Mouse (Mus musculus) thymus, postnatal 10 days (tissue): ENCODE data around the gene 1700013G24Rik.
A peak's percentile ranks its signal among the peaks of the same experiment; 100 is the strongest.

Experiments used
- DNase-seq, 2 experiments: peaks; one replicate each; pipeline ENCODE4 v3.0.0; 2021; ENCODE audit warnings: low spot score in 2 of 2

1700013G24Rik gene

DNA sequence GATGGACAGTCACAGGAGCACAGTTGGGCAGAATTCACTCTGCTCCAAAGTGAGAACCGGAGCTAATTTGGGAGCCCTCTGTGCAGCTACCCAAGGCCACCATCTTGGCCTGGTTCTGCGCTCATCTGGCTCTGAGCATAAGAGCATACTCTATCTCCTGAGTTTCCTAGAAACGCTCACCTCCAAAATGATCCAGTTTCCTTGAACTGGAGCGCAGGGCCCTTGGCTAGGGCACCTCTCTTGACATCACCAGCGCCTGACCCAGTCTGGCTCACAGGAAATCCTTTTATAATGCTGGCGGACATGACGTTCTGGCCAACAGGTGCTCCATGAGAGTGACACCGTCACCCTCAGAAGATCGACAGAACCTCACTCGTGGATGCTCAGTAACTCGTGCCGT lies 3.5 kb downstream of the 1700013G24Rik start:
- no peak for DNase-seq

DNA sequence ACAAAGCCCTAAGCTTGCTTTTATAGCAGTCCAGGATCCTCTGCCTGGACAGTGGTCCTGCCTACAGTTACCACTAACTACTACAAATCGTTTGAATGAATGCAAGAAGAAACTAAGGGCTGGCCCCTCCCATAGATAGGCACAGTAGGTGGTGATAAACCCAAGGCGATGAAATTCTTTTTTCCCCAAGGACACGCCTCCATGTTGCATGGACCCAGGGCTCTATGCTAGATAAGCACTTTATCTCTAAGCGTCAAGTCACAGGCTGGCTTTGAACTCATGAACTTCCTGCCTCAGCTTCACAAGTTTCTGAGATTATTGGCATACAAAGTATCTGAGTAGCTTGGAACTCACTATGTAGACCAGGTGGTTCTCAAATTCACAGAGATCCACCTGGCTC lies 4.2 kb downstream of the 1700013G24Rik start:
- no peak for DNase-seq

DNA sequence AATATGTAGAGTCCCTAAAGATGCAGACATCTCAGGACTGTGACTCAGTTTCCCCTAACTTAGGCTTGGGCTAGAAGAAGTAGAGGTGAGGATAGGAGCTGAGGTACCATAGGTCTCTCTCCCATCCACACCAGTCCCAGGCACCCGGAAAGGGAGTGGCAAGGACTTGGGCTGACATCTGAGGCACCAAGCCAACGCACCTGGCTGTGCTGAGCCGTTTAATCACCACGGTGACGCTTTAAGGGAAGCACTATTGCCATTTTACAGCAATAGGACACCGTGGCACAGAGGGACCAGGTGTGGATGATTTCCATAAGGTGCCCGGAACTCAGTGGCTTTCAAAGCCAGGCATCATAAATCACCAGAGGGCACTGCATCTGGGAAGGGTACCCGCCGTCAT lies 5.2 kb downstream of the 1700013G24Rik start:
- DNase-seq, result no peak

DNA sequence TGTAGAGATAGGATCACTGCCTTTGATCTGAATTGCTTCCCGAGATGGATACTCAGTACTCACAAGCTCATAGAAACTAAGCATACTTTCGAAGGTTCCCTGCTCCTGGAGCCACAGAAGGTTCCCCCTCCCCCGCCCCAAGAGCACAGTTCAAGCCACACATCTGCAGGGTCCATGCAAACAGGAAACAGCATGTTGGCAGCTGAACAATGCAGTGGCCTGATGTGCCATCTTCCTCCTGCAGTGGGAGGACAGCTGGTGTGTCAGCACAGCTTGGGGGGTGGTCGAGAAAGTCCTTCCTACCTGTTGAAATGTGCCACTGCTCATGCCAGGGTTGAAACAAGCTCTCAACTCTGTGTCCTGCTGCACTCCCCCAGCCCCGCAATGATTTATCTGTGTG lies 5.8 kb downstream of the 1700013G24Rik start:
- peak; percentile 13 to 27 for DNase-seq

DNA sequence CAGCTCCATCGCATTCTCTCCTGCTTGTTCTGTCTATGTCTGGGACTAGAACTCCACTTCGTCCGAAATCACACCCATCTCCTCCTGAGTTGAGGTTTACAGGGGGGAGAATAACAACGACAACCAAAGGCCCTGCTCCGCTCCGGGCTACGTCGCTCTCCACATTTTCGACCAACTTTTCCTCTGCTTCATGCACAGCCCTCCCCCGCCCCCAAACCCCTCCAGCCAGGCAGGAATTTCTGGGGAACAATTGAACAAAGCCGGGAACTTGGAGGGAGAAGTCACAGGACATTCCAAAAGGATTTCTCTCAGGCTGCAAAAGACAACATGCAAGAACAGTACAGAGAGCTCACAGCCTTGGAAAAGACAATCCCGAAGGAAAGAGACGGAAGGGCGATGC lies 7.6 kb downstream of the 1700013G24Rik start:
- no peak for DNase-seq

DNA sequence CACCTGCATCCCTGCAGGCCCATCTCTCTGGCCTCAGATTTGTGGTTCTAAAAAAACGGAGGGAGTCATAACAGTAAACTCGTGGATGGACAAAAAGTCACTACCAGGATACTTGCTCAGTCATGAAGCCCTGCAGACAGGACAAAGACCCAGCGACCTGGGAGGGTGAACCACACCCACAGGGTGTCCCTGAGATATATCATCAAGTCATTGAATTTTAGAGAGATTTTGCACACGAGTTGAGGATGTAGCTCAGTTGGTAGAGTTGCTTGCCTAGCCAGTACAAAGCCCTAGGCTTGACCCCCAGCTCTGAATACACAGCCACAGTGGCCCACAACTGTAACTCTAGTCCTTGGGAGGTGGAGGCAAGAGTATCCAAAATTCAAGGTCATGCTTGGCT lies 8.1 kb downstream of the 1700013G24Rik start:
- no peak for DNase-seq

DNA sequence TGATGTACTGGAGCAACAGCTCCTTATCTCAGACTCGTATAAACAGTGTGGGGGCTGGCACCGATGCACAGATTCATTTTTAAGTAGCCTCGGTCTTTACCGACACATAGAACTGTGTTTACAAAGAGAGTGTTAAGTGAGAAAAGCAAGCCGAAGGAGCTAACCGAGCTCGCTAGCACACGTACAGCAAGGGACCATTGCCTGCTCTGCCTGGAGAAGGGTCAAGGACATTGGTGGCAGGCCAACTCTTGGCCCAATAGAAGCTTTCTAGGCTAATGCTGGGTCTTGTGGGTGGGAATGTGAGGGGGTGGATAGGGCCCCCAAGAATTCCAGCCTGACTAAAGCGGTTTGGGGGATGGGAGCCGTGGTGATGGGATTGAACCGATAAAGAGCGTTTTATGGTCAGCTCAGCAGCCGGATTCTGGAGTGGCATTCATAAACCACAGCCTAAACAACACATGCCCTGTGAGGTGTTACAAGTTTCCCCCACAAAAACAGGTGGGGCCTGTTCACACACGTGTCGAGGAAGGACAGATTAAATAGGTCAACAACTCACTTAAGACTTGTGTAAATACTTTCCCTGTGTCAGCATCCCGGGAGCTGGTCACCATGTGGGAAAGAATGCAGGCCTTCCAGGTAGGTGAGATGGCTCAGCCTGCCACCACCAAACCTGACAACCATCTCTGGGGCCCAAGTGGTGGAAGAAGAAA lies 9.1 kb downstream of the 1700013G24Rik start:
- no peak for DNase-seq

DNA sequence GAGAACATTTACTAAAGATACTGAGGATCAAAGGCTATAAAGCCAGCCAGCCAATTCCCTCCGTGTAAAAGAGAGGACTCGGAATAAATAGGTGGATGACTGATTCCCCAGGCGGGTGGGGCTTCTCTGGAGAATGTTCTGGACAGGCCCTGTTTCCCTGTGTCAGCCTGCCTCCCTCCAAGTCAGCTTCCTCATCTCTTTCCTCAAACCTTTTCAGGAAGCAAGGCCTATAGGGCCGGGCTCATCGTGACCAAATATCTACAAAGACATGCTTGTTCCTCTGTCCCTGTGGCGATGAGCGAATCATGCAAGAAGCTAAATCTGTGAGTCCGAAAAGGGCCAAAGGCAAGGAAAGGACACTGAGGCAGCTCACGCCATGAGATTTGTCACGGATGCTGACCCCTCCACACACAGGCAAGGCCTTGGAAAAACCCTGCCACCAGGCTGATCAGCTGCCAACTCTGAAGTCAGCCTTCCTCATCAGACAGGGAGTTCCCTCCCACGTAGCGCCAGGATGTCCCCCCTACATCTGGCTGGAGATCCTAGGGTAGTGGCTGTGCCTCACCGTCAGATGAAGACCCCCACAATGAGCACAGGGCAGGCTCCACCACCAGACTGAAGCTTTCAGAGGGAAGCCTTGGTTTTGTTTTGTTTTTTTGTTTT lies 12.2 kb downstream of the 1700013G24Rik start:
- DNase-seq, result no peak

DNA sequence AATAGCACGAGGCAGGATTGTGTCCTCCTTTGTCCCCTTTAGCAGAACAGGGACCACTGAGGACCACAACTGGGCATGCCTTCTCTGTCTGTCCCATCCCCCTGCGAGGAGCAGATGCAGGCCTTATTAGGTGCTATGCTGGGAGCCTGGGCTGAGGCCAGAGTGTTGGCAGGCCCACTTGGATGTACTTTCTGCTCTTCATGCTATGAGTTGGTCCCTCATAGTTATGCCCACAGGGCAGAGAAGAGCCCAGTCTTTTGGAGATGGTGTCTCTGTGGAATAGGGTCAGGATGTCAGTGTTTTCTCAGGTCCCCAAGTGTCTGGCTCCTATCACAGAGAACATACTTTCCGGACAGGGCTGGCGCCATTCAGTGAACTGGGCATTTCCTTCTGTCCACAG lies 13.9 kb downstream of the 1700013G24Rik start:
- DNase-seq, result no peak

DNA sequence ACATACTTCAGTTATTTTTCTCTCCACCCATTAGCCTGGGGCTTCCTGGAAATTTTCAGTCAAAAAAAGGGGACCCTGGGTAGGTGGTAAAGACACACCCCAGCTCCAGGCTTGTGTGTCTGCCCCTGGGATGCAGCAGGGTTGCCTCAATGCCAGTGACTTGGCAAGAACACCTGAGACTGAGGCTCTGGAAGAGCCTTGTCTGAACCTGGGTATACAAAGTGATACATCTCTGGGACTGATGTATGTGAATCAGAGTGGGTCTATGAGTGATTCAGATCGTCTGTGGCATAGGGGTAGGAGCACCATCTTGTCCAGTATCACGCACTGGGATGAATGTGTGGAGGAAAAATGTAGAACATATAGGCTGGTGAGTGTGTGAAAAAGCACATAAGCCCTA lies 14.4 kb downstream of the 1700013G24Rik start:
- DNase-seq, result no peak

DNA sequence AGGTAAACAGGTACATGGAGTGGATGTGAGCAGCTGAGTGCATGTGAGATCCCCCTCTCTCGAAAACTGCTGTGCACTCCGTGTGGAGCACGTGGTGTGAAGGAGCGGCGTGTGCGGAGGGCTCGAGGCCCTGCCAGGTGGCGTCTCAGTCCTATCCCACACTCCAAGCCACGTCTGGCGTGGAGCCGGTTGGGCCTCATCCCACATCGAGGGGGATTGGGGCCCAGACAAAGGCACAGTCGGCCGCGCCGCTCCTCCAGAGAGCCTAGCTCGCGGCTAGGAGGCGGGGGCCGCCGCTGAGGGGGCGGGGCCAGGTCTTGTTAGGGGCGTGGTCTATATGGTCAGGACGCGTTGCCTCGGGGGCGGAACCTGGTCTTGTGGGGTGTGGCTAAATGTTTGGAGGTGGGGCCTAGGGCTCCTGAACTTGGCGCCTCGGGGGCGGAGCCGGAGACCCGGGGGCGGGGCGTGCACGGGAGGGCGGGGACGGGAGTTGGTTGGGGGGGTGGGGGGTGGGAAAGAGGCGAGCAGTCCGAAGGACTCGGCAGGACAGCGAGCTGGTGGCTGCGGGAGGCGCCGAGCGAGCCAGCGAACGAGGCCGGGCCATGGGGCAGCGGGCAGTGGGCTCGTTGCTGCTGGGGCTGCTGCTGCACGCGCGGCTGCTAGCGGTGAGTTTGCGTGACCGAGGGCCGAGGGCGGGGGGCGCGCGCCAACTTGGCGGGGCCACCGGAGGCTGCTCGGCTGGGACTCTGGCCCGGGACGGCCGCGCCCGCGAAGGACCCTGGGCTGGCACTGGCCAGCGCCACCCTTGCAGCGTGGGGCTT lies 15.4 kb downstream of the 1700013G24Rik start, which contains the start of gene Hspg2:
Gene Hspg2, plus strand, starts transcription at position 510 of the 821 bp plus-strand sequence.
- DNase-seq, result peak; percentile 85 to 93

DNA sequence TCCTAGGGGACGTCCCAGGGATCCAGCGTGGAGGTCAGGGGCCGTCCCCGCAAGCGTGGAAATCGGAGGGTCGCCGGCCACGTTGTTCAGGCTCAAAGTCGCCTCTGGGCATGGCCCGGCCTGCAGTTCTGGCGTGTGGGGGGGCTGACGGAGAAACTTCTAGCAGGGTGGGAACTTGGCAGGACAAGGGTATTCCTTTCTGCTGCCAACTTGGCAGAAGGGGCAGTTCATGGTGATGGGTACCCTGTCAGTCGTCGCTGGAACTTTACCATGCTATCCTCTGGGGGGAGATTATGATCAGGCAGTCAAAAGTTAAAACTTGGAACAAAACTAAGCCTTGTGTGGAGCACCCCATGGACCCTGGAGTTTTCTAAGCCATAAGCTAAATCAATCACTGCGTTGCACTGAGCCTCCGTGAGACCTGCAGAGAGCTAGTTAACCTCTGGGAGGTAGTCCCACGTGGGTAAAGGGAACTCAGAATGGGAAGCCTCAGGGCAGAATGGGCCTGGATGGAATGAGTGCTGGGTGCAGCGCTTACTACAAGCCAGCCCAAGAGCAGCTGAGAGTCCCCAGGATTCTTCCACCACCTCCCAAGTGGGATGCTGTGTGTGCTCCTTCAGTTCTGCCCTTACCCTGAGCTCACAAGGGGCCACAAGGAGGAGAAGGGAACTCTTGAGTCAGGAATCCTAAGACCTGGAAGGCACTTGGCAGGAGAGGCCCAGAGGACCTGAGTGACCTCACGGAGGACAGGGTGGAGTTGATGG lies 16.2 kb downstream of the 1700013G24Rik start:
- no peak for DNase-seq

DNA sequence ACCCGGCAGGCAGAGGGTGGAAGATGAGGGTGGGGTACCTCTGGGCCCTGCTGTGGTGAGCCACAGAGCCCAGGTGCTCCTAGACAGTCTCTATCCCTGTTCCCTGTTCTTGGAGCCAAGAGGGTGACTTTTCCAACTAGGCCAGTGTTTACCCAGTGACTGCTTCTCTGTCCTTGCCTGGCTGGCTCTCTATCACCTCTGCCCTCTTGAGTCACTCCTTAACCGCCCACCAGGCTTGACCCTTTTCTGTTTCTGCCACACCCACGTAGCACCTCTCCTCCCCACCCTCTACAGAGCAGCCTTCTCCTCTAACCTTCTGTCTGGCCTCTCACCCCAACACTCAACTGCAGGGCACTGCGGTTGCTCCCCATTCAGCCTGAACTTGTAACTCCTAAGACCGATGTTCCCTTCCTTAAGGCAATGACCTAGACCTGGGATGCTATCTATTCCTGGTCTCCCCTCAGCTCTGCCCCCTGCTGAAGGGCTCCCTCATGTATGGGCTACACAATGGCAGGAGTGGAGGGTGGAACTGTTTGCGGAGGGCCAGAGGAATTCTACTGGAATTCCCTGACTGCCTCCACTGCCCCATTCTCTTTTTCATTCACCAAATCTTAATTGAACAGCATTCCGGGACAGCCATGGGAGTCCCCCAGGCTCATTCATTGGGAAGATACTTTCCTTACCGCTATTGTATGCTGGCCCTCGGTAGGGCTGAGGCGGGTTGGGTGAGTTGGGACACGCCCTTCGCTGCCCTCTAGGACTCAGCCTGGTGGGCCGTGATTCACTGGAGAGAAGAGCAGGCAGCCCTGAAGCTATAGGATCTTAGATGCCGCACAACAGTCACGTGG lies 17.0 kb downstream of the 1700013G24Rik start:
- no peak for DNase-seq

DNA sequence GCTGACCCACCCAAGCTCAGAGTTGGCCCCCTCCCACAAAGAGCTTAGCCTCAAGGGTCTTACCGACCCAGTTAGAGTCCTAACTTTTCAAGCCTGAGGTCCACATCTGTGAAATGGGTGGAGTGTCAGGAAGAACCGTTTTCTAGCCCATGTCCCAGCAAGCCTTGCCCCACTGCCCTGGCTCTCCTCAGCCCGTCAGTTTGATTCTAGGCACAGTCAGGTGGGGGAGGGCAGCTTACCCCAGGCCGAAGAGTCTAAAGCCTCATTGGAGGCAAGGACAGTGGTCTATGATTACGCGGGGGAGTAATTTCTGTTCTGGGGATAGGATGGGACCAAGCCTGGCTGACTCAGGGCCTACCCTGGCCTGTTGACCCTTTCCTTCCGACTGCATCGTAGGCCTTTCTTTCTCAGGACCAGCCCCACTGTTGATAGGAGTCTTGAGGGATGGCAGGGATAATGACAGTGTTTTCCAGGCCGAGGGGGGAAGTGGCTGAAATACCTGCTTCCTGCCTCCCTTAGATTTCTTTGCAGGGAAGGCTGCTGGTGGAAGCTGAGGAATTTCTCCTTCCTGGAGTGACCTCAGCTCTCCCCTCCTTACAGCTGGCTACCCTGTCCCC lies 17.7 kb downstream of the 1700013G24Rik start:
- DNase-seq, result no peak

DNA sequence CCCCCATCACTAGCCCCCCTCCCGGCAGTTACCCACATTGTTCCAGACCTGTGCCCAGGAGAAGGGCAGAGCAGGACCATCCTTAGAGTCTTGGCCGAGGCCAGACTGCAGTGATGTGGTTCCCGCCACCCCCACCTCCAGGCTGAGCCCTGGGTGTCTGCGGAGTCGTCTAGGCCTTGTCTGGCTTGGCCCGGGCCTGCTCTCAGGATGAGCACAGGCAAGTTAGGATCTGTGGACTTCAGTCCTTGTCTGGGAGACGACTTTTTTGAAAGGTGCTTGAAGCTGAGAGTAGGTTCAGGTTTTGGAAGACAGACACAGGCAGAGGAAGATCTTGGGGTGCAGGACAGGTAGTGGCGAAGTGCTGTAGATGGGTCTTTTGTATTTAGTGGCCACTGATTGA lies 18.2 kb downstream of the 1700013G24Rik start:
- no peak for DNase-seq

DNA sequence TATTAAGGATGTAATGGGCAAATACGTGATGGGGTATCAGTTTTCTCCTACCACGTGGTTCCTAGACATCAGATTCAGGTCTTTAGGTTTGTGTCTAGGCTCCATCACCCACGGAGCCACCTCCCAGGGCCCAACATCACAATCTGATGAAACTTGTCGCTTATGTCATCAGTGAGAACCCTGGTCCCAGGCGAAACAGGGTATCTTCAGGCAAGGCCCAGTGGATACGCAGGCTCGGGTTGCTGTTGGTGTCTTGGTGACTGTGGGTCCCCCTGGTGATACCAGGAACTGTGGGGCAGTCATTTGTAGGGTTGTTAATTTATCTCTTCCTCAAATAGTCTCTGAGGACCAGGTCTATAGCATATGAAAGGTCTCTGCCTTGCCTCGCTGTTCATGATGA lies 20.2 kb downstream of the 1700013G24Rik start:
- DNase-seq, result no peak

DNA sequence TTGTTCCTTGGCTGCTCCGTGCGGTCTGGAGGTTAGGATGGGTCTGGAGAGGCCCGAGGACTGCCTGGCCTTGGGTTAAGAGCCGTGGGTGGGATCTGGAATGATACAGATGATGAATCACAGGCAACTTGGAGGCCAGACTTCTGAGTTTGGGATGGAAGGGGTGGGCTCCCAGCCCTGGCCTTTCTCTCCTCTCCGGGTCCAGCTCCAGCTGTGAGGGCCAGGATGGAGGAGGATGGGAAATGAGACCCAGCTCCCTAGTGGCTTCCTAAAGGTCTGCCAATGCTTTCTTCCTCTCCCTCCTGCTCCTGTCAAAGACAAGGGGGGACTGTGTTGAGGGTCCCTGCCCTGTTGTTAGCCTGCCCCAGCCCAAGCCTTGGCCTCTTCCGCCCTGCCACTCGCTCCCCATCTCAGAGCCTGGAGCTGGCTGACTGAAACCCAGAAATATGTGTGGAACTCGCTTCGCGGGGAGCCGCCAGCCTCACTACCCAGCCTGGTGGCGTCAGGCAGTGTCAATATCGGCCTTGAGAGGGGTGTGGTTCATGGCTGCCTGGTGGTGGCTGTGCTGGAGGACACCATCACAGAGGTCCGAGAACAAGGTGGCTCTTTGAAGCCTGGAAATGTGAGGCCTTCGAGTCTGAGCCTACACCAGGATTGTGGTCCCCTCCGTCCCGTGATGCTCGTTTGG lies 20.8 kb downstream of the 1700013G24Rik start:
- DNase-seq, result no peak

DNA sequence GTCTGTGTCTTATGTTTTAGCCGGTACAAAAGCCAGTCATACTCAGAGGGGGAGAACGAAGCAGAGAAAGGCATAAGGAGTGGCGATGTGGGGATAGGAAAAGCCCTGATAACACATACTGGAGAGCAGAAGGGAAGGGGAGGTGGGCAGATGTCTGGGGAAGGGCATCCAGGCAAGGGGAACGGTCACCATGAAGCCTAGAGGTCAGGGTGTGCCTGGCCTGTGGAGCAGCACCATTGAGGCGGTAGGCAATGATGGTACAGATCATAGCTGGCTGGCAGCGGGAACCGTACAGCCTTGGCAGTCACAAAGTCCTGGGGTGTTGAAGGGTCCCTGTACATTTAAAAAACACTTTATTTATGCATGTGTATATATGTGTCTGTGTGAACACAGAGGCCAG lies 21.6 kb downstream of the 1700013G24Rik start:
- no peak for DNase-seq

DNA sequence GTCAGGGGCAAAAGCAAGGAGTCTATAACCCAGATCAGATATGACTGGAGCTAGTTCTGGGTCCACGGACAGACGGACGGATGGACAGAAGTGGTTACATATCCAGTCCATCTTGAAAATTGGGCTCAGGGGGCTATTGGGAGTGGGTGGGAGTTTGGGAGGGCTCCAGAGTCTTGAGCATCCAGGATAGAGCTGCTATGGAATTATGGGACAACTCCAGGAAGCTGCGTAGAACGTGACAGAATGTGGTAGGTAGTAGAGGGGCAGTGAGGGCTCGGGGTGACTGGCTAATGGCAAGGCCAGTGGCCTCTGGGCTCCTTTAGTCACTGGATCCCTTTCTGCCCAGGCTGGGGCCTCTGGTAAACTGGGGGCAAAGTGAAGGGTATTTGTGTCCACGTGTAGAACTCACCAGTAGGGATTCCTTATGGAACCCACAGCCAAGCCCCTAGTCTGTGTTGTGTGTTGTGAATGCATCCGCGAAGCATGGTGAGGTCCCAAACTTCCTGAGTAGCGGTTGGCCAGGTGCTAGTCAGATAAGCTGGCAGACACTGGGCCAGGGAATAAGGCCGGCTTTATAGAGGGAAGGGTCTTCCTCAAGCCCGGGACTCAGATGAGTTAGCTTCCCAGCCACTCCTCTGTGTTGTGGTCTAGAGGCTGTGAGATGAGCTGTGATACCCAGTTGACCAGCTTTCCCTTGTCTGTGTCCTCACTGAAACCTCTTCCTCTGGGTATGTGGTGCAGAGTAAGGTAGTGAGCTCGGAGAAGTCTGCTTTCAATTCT lies 22.4 kb downstream of the 1700013G24Rik start:
- DNase-seq, result no peak
